Mouse (Mus musculus) erythroblast, adult 5-6 weeks (primary cell): ENCODE measurements around the gene Gprc5a. TPM values are rescaled to one million over a fixed set of nuclear protein-coding genes. Genes with fewer than 3 reads are reported as not detected.

Experiments used
- ATAC-seq: replicated peaks from 2 replicates; pipeline ENCODE4 v1.8.0; 2016; ENCODE audit warnings: moderate number of reproducible peaks, mild to moderate bottlenecking, moderate TSS enrichment, inconsistent platforms; ENCODE audit not compliant: poor library complexity, low FRiP score, severe bottlenecking
- total RNA-seq, 2 experiments: library from RNA; stranded (forward) in 1 of 2; stranded (reverse) in 1 of 2; fragments of 150-400 nt in 1 of 2; fragments of 200-764, 138-1000 nt in 1 of 2; gene quantifications; 2 replicates each; pipeline versions ENCODE4 v1.2.3 to v1.2.4; 2015 to 2017; ENCODE audit warnings: low replicate concordance in 2 of 2

Gene Gprc5a
- total RNA-seq, 2 experiments from 2014 or later, result not detected

DNA sequence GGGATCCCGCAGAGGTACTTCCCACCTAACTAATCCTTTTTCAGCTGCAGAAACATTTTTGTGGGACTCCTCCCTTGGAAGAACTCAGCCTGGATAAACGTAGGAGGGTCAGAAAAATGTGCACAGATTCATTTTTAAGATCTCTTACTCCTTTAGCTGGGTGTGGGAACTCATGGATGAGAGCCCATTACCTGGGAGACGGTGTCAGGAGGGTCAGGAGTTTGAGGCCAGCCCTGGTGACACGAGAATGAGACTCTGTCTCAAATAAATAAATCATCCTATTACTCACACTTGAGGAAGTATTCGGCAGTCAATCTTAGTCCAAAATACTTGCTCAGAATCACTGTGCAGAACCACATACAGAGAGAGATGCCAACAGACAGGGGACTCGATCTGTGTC lies 4.4 kb downstream of the Gprc5a start:
- ATAC-seq, result no peak

GRCm38 (mm10) chr6:135070347-135070746 lies 4.9 kb downstream of the Gprc5a start:
- ATAC-seq, result no peak

DNA sequence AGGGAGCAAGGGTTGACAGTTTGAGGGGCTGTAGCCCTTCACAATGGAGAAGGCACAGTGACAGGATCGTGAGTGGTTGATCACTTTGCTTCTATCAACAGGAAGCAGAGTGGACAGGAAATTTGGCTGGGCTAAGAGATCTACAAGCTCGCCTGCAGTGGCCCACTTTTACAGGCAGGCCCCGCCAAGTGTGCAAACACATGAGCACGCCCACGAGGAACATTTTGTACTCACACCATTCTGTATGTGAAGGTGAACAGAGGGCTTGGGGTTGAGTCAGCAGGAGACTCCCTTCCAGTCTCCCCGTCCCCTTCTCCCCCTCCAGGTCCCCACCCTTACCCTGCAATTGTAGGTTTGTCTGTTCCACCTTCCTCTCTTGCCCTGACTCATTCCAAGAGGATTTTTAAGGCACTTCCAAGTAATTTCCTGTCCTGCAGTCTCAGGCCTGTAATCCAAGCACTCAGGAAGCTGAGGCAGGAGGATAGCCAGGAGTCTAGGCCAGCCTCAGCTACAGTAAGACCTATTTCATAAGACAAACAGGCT lies 9.0 kb downstream of the Gprc5a start:
- ATAC-seq, result no peak

DNA sequence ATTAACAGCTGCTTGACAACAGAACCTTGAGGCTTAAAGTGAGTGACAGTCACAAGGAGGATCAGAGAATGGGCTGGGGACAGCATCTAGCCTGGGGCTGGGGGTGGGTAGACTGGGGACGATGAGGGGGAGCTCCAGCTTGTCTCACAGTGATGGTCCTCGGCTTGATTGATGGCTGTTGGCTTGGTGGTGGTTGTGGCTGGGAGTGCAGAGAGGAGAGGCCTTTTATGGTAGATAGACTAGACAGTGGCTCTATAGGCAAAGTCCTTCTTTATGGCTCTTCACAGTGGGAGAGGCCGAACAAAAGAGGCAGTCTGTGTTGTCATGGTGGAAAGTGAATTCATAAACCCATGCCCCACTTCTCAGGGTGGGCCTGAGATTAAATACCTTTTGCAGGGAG lies 10.8 kb downstream of the Gprc5a start:
- no peak for ATAC-seq

DNA sequence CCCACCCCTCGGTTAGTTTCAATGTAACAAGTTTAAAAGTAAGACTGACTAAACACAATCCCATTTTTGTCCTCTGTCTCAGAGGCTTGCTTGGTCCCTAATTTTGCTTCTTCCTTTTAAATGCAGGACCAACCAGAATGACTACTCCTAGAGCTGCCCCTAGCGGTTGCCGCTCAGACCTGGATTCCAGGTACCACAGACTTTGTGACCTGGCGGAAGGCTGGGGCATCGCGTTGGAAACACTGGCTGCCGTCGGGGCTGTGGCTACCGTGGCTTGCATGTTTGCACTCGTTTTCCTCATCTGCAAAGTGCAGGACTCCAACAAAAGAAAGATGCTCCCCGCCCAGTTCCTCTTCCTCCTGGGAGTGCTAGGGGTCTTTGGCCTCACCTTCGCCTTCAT lies 13.0 kb downstream of the Gprc5a start:
- no peak for ATAC-seq

- ATAC-seq, result no peak
Measured at GRCm38 (mm10) chr6:135083991-135084502, 18.6 kb downstream of the Gprc5a start.

DNA sequence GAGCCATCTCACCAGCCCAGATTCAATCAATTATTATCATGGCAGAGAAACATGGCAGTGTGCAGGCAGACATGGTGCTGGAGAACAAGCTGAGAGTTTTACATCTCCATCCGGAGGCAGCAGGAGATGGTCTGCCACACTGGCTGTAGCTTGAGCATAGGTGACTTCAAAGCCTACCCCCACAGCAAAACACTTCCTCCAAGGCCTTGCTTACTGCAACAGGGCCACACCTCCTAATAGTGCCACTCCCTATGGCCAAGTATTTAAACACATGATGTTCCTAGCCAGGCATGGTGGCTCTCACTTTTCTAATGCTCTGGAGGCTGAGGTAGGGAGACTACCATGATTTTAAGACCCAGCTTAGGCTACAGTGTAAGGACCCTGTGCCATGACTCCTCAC lies 20.3 kb downstream of the Gprc5a start:
- no peak for ATAC-seq

GRCm38 (mm10) chr6:135087721-135088451 lies 22.4 kb downstream of the Gprc5a start:
- peak; percentile 80 for ATAC-seq

DNA sequence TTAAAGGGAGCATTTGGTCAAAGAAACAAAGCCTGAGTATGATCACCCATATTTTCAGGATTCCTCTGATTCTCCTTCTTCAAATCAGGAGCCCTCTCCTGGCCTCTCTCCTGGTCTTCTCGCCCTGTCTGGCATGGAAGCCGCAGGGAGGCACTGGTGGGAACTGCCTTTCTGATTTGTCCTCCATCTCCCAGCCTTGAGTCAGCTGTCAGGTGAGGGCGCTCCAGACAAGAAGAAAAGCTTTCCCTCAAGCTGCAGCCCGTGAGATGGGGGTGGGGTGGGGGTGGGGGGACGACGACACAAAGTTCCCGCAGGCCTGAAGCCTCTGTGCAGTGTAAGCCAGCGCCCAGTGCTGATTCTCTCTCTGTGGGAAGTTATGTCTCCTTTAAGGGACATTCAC lies 24.3 kb downstream of the Gprc5a start:
- no peak for ATAC-seq

- ATAC-seq, result no peak
Measured at GRCm38 (mm10) chr6:135090661-135091060, 25.2 kb downstream of the Gprc5a start.

DNA sequence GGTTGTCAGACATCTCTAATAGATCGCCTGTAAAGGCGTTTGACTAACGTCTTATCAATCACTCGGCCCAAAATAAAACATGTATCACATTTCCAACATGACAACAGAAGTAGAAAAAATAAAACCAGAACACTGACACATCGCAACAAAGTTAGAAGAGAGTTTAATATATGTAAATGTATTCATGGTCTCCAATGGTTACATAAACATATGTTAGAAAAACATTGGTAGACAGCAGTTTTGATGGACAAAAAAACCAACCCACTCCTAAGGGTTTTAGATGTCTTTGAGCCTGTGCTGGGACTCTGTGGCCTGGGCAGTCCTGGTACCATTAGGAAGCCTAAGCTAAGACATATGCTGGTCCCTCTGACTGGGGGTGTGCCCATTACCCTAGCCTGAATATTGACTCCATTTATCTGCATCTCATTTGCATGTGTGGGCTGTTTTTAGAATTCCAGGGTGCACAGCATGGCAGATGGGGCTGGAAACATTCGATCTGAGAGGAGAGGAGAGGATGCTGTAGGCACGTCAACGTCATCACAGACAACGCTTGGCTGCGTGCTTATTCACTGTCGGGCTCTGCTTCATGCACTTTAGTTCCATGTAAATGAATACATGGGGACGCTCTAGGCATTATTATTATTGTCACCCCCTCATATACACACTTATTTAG lies 27.5 kb downstream of the Gprc5a start:
- ATAC-seq, result no peak

GRCm38 (mm10) chr6:135100787-135101472 lies 35.5 kb downstream of the Gprc5a start:
- ATAC-seq, result no peak

DNA sequence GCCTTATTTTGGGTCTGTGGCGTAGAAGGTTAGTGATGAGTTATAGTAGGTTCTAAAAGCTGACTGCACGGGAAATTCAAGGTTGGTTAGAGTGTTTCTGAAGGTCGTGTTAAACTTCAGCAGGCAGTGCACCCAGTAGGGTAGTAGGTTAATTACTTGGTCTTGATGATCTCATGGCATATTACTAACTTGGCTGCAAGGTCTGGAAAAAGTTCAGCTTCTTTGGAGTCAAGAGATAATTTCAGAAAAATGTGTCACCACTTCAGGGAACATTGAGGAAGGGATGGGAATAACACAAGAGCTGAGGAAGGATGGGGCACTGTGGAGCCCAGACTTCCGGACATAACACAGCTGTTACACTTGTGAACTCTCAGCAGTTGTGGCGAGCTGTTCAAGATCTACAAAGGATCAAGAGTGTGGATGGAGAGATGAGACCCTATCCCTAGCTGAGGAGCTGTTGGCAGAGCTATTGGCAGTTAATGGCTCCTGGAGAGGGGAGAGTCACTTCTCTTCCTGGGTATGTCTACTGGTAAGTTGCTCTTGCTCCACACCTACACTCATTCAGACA lies 37.4 kb downstream of the Gprc5a start:
- ATAC-seq, result no peak

GRCm38 (mm10) chr6:135107014-135107413 lies 41.6 kb downstream of the Gprc5a start:
- no peak for ATAC-seq

- ATAC-seq, result no peak
Measured at GRCm38 (mm10) chr6:135112411-135113113, 47.1 kb downstream of the Gprc5a start.

DNA sequence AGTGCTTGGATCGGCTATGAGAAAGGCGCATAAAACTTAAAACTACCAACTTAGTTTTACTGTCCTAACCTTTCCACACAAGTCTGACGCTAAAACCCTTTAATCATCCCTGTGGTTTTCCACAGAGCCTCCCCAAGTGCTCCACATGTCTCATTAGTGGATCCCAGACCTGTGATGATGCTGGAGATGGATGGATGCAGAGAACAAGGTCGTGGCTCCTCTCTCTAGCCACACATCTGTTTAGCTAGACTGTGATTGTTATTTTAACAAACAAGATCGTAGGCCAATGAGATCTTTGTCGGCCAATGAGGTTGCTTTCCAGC lies 47.6 kb downstream of the Gprc5a start:
- no peak for ATAC-seq

DNA sequence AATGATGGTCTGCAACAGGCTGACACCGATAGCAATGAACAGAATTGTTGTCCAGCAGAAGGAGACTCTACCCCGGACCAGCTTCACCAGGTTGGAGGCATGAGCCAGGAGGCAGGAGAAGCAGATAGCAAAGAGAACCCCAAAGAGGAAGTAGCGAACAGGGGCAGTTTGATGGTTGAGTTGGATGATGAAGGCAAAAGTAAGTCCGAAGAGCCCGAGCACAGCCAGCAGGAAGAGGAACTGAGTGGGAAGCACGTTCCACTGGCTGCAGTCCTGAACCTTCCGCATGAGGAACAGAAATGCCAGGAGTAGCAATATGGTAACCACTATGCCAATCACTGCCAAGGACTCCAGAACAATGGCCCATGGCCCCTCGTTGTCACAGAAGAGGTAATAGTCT lies 51.0 kb downstream of the Gprc5a start:
- no peak for ATAC-seq

- no peak for ATAC-seq
Measured at GRCm38 (mm10) chr6:135118183-135118582, 52.7 kb downstream of the Gprc5a start, which contains the start of gene Gprc5d. TSS of gene Gprc5d (minus strand) at chr6:135118283.

GRCm38 (mm10) chr6:135124755-135125380 lies 59.4 kb downstream of the Gprc5a start:
- no peak for ATAC-seq
